Mouse (Mus musculus) heart, embryonic 13.5 days (tissue): ENCODE measurements around the gene Tmod1. TPM values are rescaled to one million over a fixed set of nuclear protein-coding genes. Genes with fewer than 3 reads are reported as not detected.

ENCODE experiments used
- ATAC-seq: fragments of 200-750 bp; cut with Nextera tagmentation; 2 replicates; pipeline ENCODE4 v1.8.0; 2017; ENCODE audit warnings: moderate TSS enrichment; ENCODE audit not compliant: insufficient number of reproducible peaks, low FRiP score, low TSS enrichment; ENCODE audit errors: extremely low read depth
- H3K27ac ChIP-seq: fragments of 300-500 bp; sonication (generic); replicated peaks from 2 replicates; pipeline ENCODE4 v1.5.1; 2015; ENCODE audit warnings: moderate library complexity, mild to moderate bottlenecking, inconsistent platforms
- H3K27me3 ChIP-seq: fragments of 300-500 bp; sonication (generic); replicated peaks from 2 replicates; pipeline ENCODE4 v1.6.1; 2015; ENCODE audit warnings: mild to moderate bottlenecking, inconsistent platforms
- H3K36me3 ChIP-seq: fragments of 300-500 bp; sonication (generic); 2 replicates; pipeline ENCODE4 v1.6.1; 2015; ENCODE audit warnings: mild to moderate bottlenecking, inconsistent platforms
- H3K4me1 ChIP-seq: fragments of 300-500 bp; sonication (generic); 2 replicates; pipeline ENCODE4 v1.6.1; 2015; ENCODE audit warnings: inconsistent platforms
- H3K4me2 ChIP-seq: fragments of 300-500 bp; sonication (generic); 2 replicates; pipeline ENCODE4 v1.6.1; 2015; ENCODE audit warnings: inconsistent platforms, mild to moderate bottlenecking, moderate library complexity
- H3K4me3 ChIP-seq: fragments of 300-500 bp; sonication (generic); 2 replicates; pipeline ENCODE4 v1.5.1; 2015; ENCODE audit warnings: moderate library complexity, mild to moderate bottlenecking, inconsistent platforms
- H3K9ac ChIP-seq: fragments of 300-500 bp; sonication (generic); 2 replicates; pipeline ENCODE4 v1.6.1; 2015; ENCODE audit warnings: inconsistent platforms, mild to moderate bottlenecking, moderate library complexity
- H3K9me3 ChIP-seq: fragments of 300-500 bp; sonication (generic); 2 replicates; pipeline ENCODE4 v1.6.1; 2016; ENCODE audit warnings: inconsistent platforms
- WGBS: fragments of 180-500 bp; shearing (Covaris S2); methylation state at CpG from one replicate; pipeline ENCODE4 v1.1.7; 2015; ENCODE audit warnings: mixed read lengths; 5-methylcytosine and 5-hydroxymethylcytosine counted together
- polyA plus RNA-seq: library from polyadenylated mRNA; unstranded; fragments of >200 nt; fragmentation: Nextera tagmentation; extraction: Ambion mirVana; gene quantifications from 2 replicates; pipeline ENCODE4 v1.2.1, GENCODE M21; 2015

Tmod1 gene
- polyA plus RNA-seq, 1 experiment from 2014 or later, result 171 TPM

- H3K4me1 ChIP-seq, result peaks cover 44% of the 10 kb centered on the region
- 26% methylated on average over 9 of the region's 9 CpGs for WGBS
- peaks cover 6% of the 10 kb centered on the region; the same call in 1 of the 2 replicates for H3K27me3 ChIP-seq
- H3K9me3 ChIP-seq, result no peaks in the 10 kb centered on the region
- no peak for ATAC-seq
- H3K4me3 ChIP-seq, result peak overlapping the region; percentile 18; the same call in 1 of the 2 replicates
- H3K4me2 ChIP-seq, result peak overlapping the region; percentile 62
- H3K27ac ChIP-seq, result peak overlapping the region; percentile 92
- H3K36me3 ChIP-seq, result no peaks in the 10 kb centered on the region; the same call in 1 of the 2 replicates
- H3K9ac ChIP-seq, result peak overlapping the region; percentile 74
These were observed 6.3 kb upstream of the Tmod1 start for GRCm38 (mm10) chr4:46032448-46032847.

- no peaks in the 10 kb centered on the region; the same call in 1 of the 2 replicates for H3K36me3 ChIP-seq
- ATAC-seq, result peak; percentile 71; the same call in 1 of the 2 replicates
- peak overlapping the region; percentile 74; the same call in 1 of the 2 replicates for H3K9ac ChIP-seq
- H3K4me2 ChIP-seq, result peak overlapping the region; percentile 62
- peaks cover 44% of the 10 kb centered on the region for H3K4me1 ChIP-seq
- peak overlapping the region; percentile 92 for H3K27ac ChIP-seq
- peaks cover 13% of the 10 kb centered on the region; the same call in 1 of the 2 replicates for H3K27me3 ChIP-seq
- H3K9me3 ChIP-seq, result no peaks in the 10 kb centered on the region
- peak overlapping the region; percentile 18; the same call in 1 of the 2 replicates for H3K4me3 ChIP-seq
- WGBS, result 19% methylated on average over 2 of the region's 2 CpGs
These were observed 5.5 kb upstream of the Tmod1 start for GRCm38 (mm10) chr4:46033197-46033596.

GRCm38 (mm10) chr4:46038591-46038891 lies 194 bp upstream of the Tmod1 start:
- H3K27me3 ChIP-seq, result peaks cover 31% of the 10 kb centered on the region
- peak overlapping the region; percentile 90 for H3K4me3 ChIP-seq
- peak overlapping the region; percentile 100 for H3K27ac ChIP-seq
- 8% methylated on average over 12 of the region's 12 CpGs for WGBS
- H3K4me1 ChIP-seq, result peaks cover 59% of the 10 kb centered on the region
- H3K9me3 ChIP-seq, result no peaks in the 10 kb centered on the region
- H3K9ac ChIP-seq, result peak overlapping the region; percentile 91
- peak overlapping the region; percentile 84 for H3K4me2 ChIP-seq
- no peaks in the 10 kb centered on the region; the same call in 1 of the 2 replicates for H3K36me3 ChIP-seq
- no peak for ATAC-seq

GRCm38 (mm10) chr4:46039899-46040298 lies 1.2 kb downstream of the Tmod1 start:
- H3K4me1 ChIP-seq, result peaks cover 64% of the 10 kb centered on the region
- no peaks in the 10 kb centered on the region for H3K9me3 ChIP-seq
- peak overlapping the region; percentile 91 for H3K9ac ChIP-seq
- H3K36me3 ChIP-seq, result peaks cover 2% of the 10 kb centered on the region; the same call in 1 of the 2 replicates
- peaks cover 31% of the 10 kb centered on the region for H3K27me3 ChIP-seq
- ATAC-seq, result no peak
- peak overlapping the region; percentile 84 for H3K4me2 ChIP-seq
- peak overlapping the region; percentile 100 for H3K27ac ChIP-seq
- 2% methylated on average over 6 of the region's 6 CpGs for WGBS
- peak overlapping the region; percentile 90 for H3K4me3 ChIP-seq

GRCm38 (mm10) chr4:46040594-46041192 lies 2.0 kb downstream of the Tmod1 start:
- peak overlapping the region; percentile 100 for H3K27ac ChIP-seq
- H3K9me3 ChIP-seq, result no peaks in the 10 kb centered on the region
- 3% methylated on average over 9 of the region's 9 CpGs for WGBS
- peak; percentile 56 for ATAC-seq
- peaks cover 31% of the 10 kb centered on the region for H3K27me3 ChIP-seq
- H3K36me3 ChIP-seq, result peaks cover 10% of the 10 kb centered on the region; the same call in 1 of the 2 replicates
- H3K4me3 ChIP-seq, result peak overlapping the region; percentile 90
- peak overlapping the region; percentile 91 for H3K9ac ChIP-seq
- H3K4me2 ChIP-seq, result peak overlapping the region; percentile 84
- peaks cover 68% of the 10 kb centered on the region for H3K4me1 ChIP-seq

GRCm38 (mm10) chr4:46041761-46042504 lies 3.2 kb downstream of the Tmod1 start:
- peak overlapping the region; percentile 84 for H3K4me2 ChIP-seq
- no peaks in the 10 kb centered on the region for H3K9me3 ChIP-seq
- H3K9ac ChIP-seq, result peak overlapping the region; percentile 91
- peak; percentile 26; the same call in 1 of the 2 replicates for ATAC-seq
- H3K27ac ChIP-seq, result peak overlapping the region; percentile 100
- peaks cover 31% of the 10 kb centered on the region for H3K27me3 ChIP-seq
- H3K36me3 ChIP-seq, result peaks cover 19% of the 10 kb centered on the region; the same call in 1 of the 2 replicates
- H3K4me1 ChIP-seq, result peaks cover 78% of the 10 kb centered on the region
- WGBS, result 4% methylated on average over 7 of the region's 7 CpGs
- peak overlapping the region; percentile 90 for H3K4me3 ChIP-seq

- Histone ChIP-seq H3K9ac (peak overlapping the region; percentile 91), H3K4me2 (peak overlapping the region; percentile 84)
These were observed 3.7 kb downstream of the Tmod1 start for GRCm38 (mm10) chr4:46042505-46042850.

GRCm38 (mm10) chr4:46043361-46043760 lies 4.6 kb downstream of the Tmod1 start:
- WGBS, result 31% methylated on average over 8 of the region's 8 CpGs
- H3K4me1 ChIP-seq, result peaks cover 86% of the 10 kb centered on the region

More at GRCm38 (mm10) chr4:46042505-46042850, 3.7 kb downstream of the Tmod1 start:
- Histone ChIP-seq H3K4me3 (peak overlapping the region; percentile 90), H3K27me3 (peaks cover 25% of the 10 kb centered on the region), H3K36me3 (peaks cover 21% of the 10 kb centered on the region; the same call in 1 of the 2 replicates), H3K4me1 (peaks cover 84% of the 10 kb centered on the region), H3K9me3 (no peaks in the 10 kb centered on the region), H3K27ac (peak overlapping the region; percentile 100)
- WGBS, result 24% methylated on average over 5 of the region's 5 CpGs
- no peak for ATAC-seq

GRCm38 (mm10) chr4:46047971-46048370 lies 9.2 kb downstream of the Tmod1 start:
- Histone ChIP-seq H3K4me2 (no peak overlapping the region), H3K36me3 (peaks cover 65% of the 10 kb centered on the region), H3K4me1 (peaks cover 62% of the 10 kb centered on the region), H3K9me3 (peaks cover 6% of the 10 kb centered on the region; the same call in 1 of the 2 replicates), H3K27me3 (no peaks in the 10 kb centered on the region), H3K9ac (peak overlapping the region; percentile 62), H3K27ac (peak overlapping the region; percentile 38), H3K4me3 (no peak overlapping the region)
- WGBS, result 67% methylated on average over 4 of the region's 4 CpGs
- no peak for ATAC-seq

More at GRCm38 (mm10) chr4:46043361-46043760, 4.6 kb downstream of the Tmod1 start:
- ATAC-seq, result no peak
- peak overlapping the region; percentile 100 for H3K27ac ChIP-seq
- peak overlapping the region; percentile 90 for H3K4me3 ChIP-seq
- peak overlapping the region; percentile 84 for H3K4me2 ChIP-seq
- H3K36me3 ChIP-seq, result peaks cover 25% of the 10 kb centered on the region
- H3K9ac ChIP-seq, result peak overlapping the region; percentile 91
- peaks cover 18% of the 10 kb centered on the region for H3K27me3 ChIP-seq
- no peaks in the 10 kb centered on the region for H3K9me3 ChIP-seq

GRCm38 (mm10) chr4:46048418-46048817 lies 9.7 kb downstream of the Tmod1 start:
- Histone ChIP-seq H3K9me3 (peaks cover 6% of the 10 kb centered on the region; the same call in 1 of the 2 replicates), H3K9ac (no peak overlapping the region; the same call in 1 of the 2 replicates), H3K27ac (peak overlapping the region; percentile 38), H3K4me2 (no peak overlapping the region), H3K4me1 (peaks cover 62% of the 10 kb centered on the region), H3K27me3 (no peaks in the 10 kb centered on the region), H3K36me3 (peaks cover 65% of the 10 kb centered on the region), H3K4me3 (no peak overlapping the region)
- 78% methylated on average over 7 of the region's 7 CpGs for WGBS
- no peak for ATAC-seq
